Mouse (Mus musculus) retina, postnatal 7 days (tissue): ENCODE measurements around the gene Olfr679.
"Not testable (repeated sequence)": the region's sequence is repeated elsewhere in the genome, so short reads cannot be mapped to it uniquely, and the experiment has no call there.

Source experiments
- DNase-seq: peaks from one replicate; pipeline ENCODE4 v3.0.0-alpha.2; 2012; ENCODE audit warnings: low read depth, low spot score

Olfr679 gene

GRCm38 (mm10) chr7:105080905-105081304, at the start of gene Olfr679:
TSS of gene Olfr679 (plus strand) at chr7:105081205.
- no peak for DNase-seq

GRCm38 (mm10) chr7:105032398-105032797, 48.6 kb upstream of the Olfr679 start, which contains the start of gene Olfr676:
TSS of gene Olfr676 (plus strand) at chr7:105032698.
- no peak for DNase-seq

GRCm38 (mm10) chr7:105033836-105034235, 47.2 kb upstream of the Olfr679 start:
- not testable (repeated sequence) for DNase-seq

- DNase-seq = no peak
These were observed 22.1 kb upstream of the Olfr679 start for GRCm38 (mm10) chr7:105058951-105059350.

GRCm38 (mm10) chr7:105064175-105064574, 16.8 kb upstream of the Olfr679 start, which contains the start of gene Olfr678:
TSS of gene Olfr678 (plus strand) at chr7:105064475.
- DNase-seq = no peak

- not testable (repeated sequence) for DNase-seq
These were observed 11.7 kb downstream of the Olfr679 start, which contains the start of gene Olfr680-ps1 for GRCm38 (mm10) chr7:105092717-105093116. TSS of gene Olfr680-ps1 (minus strand) at chr7:105092817.

GRCm38 (mm10) chr7:105116536-105116935, 35.5 kb downstream of the Olfr679 start, which contains the start of gene Olfr681:
TSS of gene Olfr681 (plus strand) at chr7:105116836.
- DNase-seq = no peak
